Mouse (Mus musculus) kidney, adult 8-10 months (tissue): Measurements from ENCODE around the gene Stradb.
A peak's percentile ranks its signal among the peaks of the same experiment; 100 is the strongest.

ENCODE experiments used
- DNase-seq, 2 experiments: peaks; one replicate each; pipeline ENCODE4 v3.0.0; 2022

Gene Stradb

GRCm38 (mm10) chr1:58961152-58961893 is 12.0 kb upstream of the Stradb start:
- DNase-seq, result peak; percentile 58 to 68

- peak in 1 of 2 experiments; percentile 37 for DNase-seq
Observed at GRCm38 (mm10) chr1:58962418-58962817, 10.9 kb upstream of the Stradb start.

GRCm38 (mm10) chr1:58962865-58963264 is 10.5 kb upstream of the Stradb start:
- no peak for DNase-seq

- no peak for DNase-seq
Observed at GRCm38 (mm10) chr1:58967534-58967933, 5.8 kb upstream of the Stradb start.

GRCm38 (mm10) chr1:58970054-58970453 is 3.3 kb upstream of the Stradb start:
- DNase-seq, result peak; percentile 59 to 67

GRCm38 (mm10) chr1:58971097-58971496 is 2.2 kb upstream of the Stradb start:
- DNase-seq, result peak in 1 of 2 experiments; percentile 41

GRCm38 (mm10) chr1:58972851-58973365 is 414 bp upstream of the Stradb start:
- peak in 1 of 2 experiments; percentile 54 for DNase-seq

- DNase-seq, result no peak
Observed at GRCm38 (mm10) chr1:58982276-58982675, 9.0 kb downstream of the Stradb start.

GRCm38 (mm10) chr1:58984586-58984985 is 11.3 kb downstream of the Stradb start:
- DNase-seq, result no peak

- no peak for DNase-seq
Observed at GRCm38 (mm10) chr1:58993144-58993543, 19.8 kb downstream of the Stradb start.

GRCm38 (mm10) chr1:58993723-58994122 is 20.4 kb downstream of the Stradb start:
- no peak for DNase-seq

GRCm38 (mm10) chr1:58995313-58995712 is 22.0 kb downstream of the Stradb start:
- no peak for DNase-seq

- peak; percentile 26 to 37 for DNase-seq
Observed at GRCm38 (mm10) chr1:59009250-59009649, 35.9 kb downstream of the Stradb start.

- DNase-seq, result peak; percentile 34 to 43
Observed at GRCm38 (mm10) chr1:59021556-59021955, 48.2 kb downstream of the Stradb start.

GRCm38 (mm10) chr1:59037723-59038122 is 64.4 kb downstream of the Stradb start:
- DNase-seq, result no peak
